8 mouse cellular contexts compared by ENCODE assay signal in the genomic region with DNA sequence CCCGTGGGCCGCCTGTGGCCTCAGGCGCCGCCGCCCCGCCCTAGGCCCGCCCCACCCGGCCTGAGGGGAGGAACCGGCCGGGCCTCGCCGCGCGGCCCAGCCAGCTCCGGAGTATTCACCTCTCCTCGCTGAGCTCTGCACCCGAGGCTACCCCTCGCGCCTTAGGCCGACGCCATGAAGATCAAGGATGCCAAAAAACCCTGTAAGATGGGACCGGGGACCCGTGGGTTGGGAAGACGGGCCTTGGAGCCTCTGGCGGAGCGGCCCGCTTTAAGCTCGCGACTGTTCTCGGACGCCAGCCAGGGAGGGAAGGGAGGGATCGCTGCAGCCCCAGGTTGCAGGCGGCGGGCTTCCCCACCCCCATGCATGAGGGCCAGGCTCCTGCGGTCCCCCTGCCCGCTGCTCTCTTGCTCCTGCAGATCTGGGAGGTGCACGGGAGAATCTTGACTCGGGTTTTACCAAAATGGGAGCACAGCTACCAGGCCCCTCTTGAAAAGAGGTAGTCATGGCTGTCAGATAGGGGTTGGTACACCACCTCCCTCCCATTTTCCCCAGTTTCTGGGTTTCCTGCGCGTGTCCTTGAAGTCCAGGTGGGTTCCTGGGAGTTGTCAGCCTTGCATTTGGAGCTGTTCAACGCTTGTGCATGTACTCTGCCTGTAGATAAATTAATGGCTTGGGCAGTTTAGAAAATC. TPM values are rescaled to one million over a fixed set of nuclear protein-coding genes. Genes with fewer than 3 reads are reported as not detected.
DNase-seq lines count a peak whose midpoint lies in the region; ATAC-seq and TF ChIP-seq lines count a peak whose summit lies in the region.

No protein-coding gene starts in this region.

- H3K4me1 ChIP-seq in lung, adult 2 months (ENCODE audit: control insufficient read depth, insufficient read depth, low read length): peaks cover 5% of the 10 kb centered on the region; the same call in 1 of the 2 replicates
- peaks cover 11% of the 10 kb centered on the region for H3K4me1 ChIP-seq in forebrain, postnatal 0 days (ENCODE audit: insufficient read depth)
- peaks cover 8% of the 10 kb centered on the region; the same call in 1 of the 2 replicates for H3K4me1 ChIP-seq in stomach, embryonic 14.5 days (ENCODE audit: control insufficient read depth, insufficient read depth, low read length)

- peak overlapping the region; percentile 98 for H3K4me3 ChIP-seq in lung, adult 2 months (replicated peaks; ENCODE audit: extremely low read depth, low read depth, low read length)
- H3K4me3 ChIP-seq in forebrain, postnatal 0 days (ENCODE audit: low read depth, low read length): peak overlapping the region; percentile 94
- H3K4me3 ChIP-seq in stomach, embryonic 14.5 days (ENCODE audit: low read depth, low read length): peak overlapping the region; percentile 93

- peak; percentile 85 for DNase-seq in lung, adult 2 months
- DNase-seq in lung, postnatal 4 days: no peak
- DNase-seq in forebrain, postnatal 0 days: peak; percentile 82
- DNase-seq in heart, postnatal 36 days: peak; percentile 76 to 91
- peak; percentile 57 to 71 for DNase-seq in layer of hippocampus, postnatal 25 days (ENCODE audit: extremely low spot score in 1 of 2, low spot score in 1 of 2)

- ATAC-seq in cerebellum, adult (ENCODE audit: insufficient number of reproducible peaks, low FRiP score, low TSS enrichment): peak; percentile 84
- peak; percentile 69 for ATAC-seq in forebrain, postnatal 0 days
- peak; percentile 72 for ATAC-seq in megakaryocyte, adult 5-6 weeks (ENCODE audit: poor library complexity, severe bottlenecking)
- peak; percentile 87 for ATAC-seq in stomach, embryonic 14.5 days (ENCODE audit: insufficient number of reproducible peaks, insufficient read depth, low FRiP score, low read depth)

- peak; percentile 55; the same call in 1 of the 2 replicates for TF ChIP-seq POLR2A in lung, adult 2 months (IDR thresholded peaks at IDR 0.05; ENCODE audit: borderline replicate concordance, extremely low read depth, low read depth, low read length)

- H3K27me3 ChIP-seq in forebrain, postnatal 0 days (ENCODE audit: insufficient read depth, low read length): no peaks in the 10 kb centered on the region
- no peaks in the 10 kb centered on the region for H3K27me3 ChIP-seq in stomach, embryonic 14.5 days (ENCODE audit: control insufficient read depth, insufficient read depth, low read length)

- no peaks in the 10 kb centered on the region for H3K9me3 ChIP-seq in forebrain, postnatal 0 days (ENCODE audit: low read length)
- no peaks in the 10 kb centered on the region for H3K9me3 ChIP-seq in stomach, embryonic 14.5 days (ENCODE audit: control insufficient read depth, low read depth, low read length)

- H3K27ac ChIP-seq in forebrain, postnatal 0 days (ENCODE audit: low read depth, low read length): peak overlapping the region; percentile 94
- H3K27ac ChIP-seq in stomach, embryonic 14.5 days (ENCODE audit: low read length): peak overlapping the region; percentile 97

- intact Hi-C loops in heart, postnatal 36 days (cut with DNase I): loop anchor here (2.0 kb wide), 1 partner anchor 65 kb away; a partner anchor contains a TSS

- peak overlapping the region; percentile 100 for H3K9ac ChIP-seq in forebrain, postnatal 0 days
- H3K9ac ChIP-seq in stomach, embryonic 14.5 days (replicated peaks; ENCODE audit: low read depth, low read length): peak overlapping the region; percentile 86

- no peak for TF ChIP-seq CTCF in lung, adult 2 months (IDR thresholded peaks at IDR 0.05; ENCODE audit: insufficient read depth, low read length)
- TF ChIP-seq CTCF in forebrain, postnatal 0 days (IDR thresholded peaks at IDR 0.05; ENCODE audit: low read depth): no peak

- H3K36me3 ChIP-seq in forebrain, postnatal 0 days (ENCODE audit: insufficient read depth): no peaks in the 10 kb centered on the region
- H3K36me3 ChIP-seq in stomach, embryonic 14.5 days (ENCODE audit: control insufficient read depth, insufficient read depth, low read length): no peaks in the 10 kb centered on the region

- peak overlapping the region; percentile 63 for H3K4me2 ChIP-seq in forebrain, postnatal 0 days (ENCODE audit: low read depth)
- H3K4me2 ChIP-seq in stomach, embryonic 14.5 days (replicated peaks; ENCODE audit: low read depth, low read length): peak overlapping the region; percentile 52

- under 1% methylated on average over 41 of the region's 41 CpGs for WGBS in lung, adult 2 months
- WGBS in forebrain, postnatal 0 days: under 1% methylated on average over 40 of the region's 41 CpGs
- WGBS in stomach, embryonic 14.5 days: under 1% methylated on average over 32 of the region's 41 CpGs

RNA-seq across cellular contexts. Expression of a gene that starts 0.6 kb away (rescaled TPM):
- 5.5 and 8.8 TPM in 2 replicates for polyA plus RNA-seq in lung, adult 2 months (2012; rRNA removed)
- total RNA-seq in forebrain, postnatal 0 days (2014; rRNA removed): 79.4 and 93.7 TPM in 2 replicates
- 7.7 and 11.7 TPM in 2 replicates for polyA plus RNA-seq in forebrain, postnatal 0 days (2015; fragmentation: Nextera tagmentation; extraction: Ambion mirVana)
- 10 to 100 TPM; 21.9 to 24.3 TPM for total RNA-seq in heart, postnatal 36 days (2021)
- 10 to 100 TPM; 43.8 to 44.8 TPM for total RNA-seq in layer of hippocampus, postnatal 25 days (2021)
- 27.8 and 29.3 TPM in 2 replicates for total RNA-seq in megakaryocyte, adult 5-6 weeks (2015)
- 50.2 and 51.9 TPM in 2 replicates for total RNA-seq in megakaryocyte, adult 5-6 weeks (2017)
- polyA plus RNA-seq in stomach, embryonic 14.5 days (2014; fragmentation: Nextera tagmentation; extraction: Ambion mirVana): 22.6 and 26.3 TPM in 2 replicates

RNA-seq across cellular contexts. Expression of a gene that starts 28.8 kb away (rescaled TPM):
- polyA plus RNA-seq in lung, adult 2 months (2012; rRNA removed): not detected in 2 replicates
- total RNA-seq in forebrain, postnatal 0 days (2014; rRNA removed): 51.2 and 72.6 TPM in 2 replicates
- 32.9 and 35.4 TPM in 2 replicates for polyA plus RNA-seq in forebrain, postnatal 0 days (2015; fragmentation: Nextera tagmentation; extraction: Ambion mirVana)
- not detected for total RNA-seq in heart, postnatal 36 days (2021)
- 10 to 100 TPM; 50.7 to 53.7 TPM for total RNA-seq in layer of hippocampus, postnatal 25 days (2021)
- total RNA-seq in megakaryocyte, adult 5-6 weeks (2015): not detected in 2 replicates
- total RNA-seq in megakaryocyte, adult 5-6 weeks (2017): not detected in 2 replicates
- 0.22 and 0.62 TPM in 2 replicates for polyA plus RNA-seq in stomach, embryonic 14.5 days (2014; fragmentation: Nextera tagmentation; extraction: Ambion mirVana)

Comparison
In these comparisons a context has a peak if more than half of its experiments do, and no peak if none do; other contexts are left out.
1. DNase-seq: peak in lung, adult 2 months (single experiment), forebrain, postnatal 0 days (single experiment), heart, postnatal 36 days (2 of 2) and layer of hippocampus, postnatal 25 days (2 of 2); none in lung, postnatal 4 days (0 of 2).
2. RNA of a gene that starts 28.8 kb away (total RNA-seq): 50.7 to 53.7 TPM in layer of hippocampus, postnatal 25 days and 51.2 to 72.6 TPM in forebrain, postnatal 0 days; not detected in heart, postnatal 36 days and not detected in megakaryocyte, adult 5-6 weeks; every median in the first group is over 10 times any median in the second.
3. Peak in every context shown above with its lines, with median percentiles within 50 percentile points of each other: H3K4me3 ChIP-seq and ATAC-seq.